Mouse (Mus musculus): Measurements from ENCODE around the gene Atf7ip.

Gene Atf7ip

DNA sequence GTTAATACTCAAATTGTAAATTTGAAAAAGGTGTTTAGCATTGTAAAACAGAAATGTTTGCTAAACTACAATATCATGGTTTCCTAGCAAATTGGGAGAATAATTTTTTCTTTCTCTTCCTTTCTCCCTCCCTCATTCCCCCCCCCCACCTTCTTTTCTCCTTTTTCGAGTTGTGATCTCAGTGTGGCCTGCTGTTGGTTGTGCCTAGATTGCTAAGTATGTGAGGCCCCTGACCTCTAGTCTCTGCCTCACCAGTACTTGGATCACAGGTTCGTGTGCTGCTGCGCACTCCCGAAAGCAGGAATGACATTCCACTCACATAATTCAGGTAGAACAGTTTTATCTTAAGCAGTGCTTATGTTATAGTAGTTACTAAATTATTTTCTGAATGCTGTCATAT lies 27.8 kb downstream of the Atf7ip start:
- TF ChIP-seq CTCF (conservative IDR thresholded peaks at IDR 0.05; ENCODE audit: low read length) (no peak), POU5F1 (IDR thresholded peaks at IDR 0.05; ENCODE audit: borderline replicate concordance, low read length) (no peak), NANOG (IDR thresholded peaks at IDR 0.05; ENCODE audit: borderline replicate concordance, low read length) (no peak)
- H3K9me3 ChIP-seq (ENCODE audit: low read length) = no peaks in the 10 kb centered on the region
- H3K4me3 ChIP-seq (replicated peaks; ENCODE audit: low read length) = peak overlapping the region; percentile 66
- H3K36me3 ChIP-seq (ENCODE audit: insufficient read depth, low read length) = peaks cover 26% of the 10 kb centered on the region
- no peaks in the 10 kb centered on the region for H3K27me3 ChIP-seq (ENCODE audit: insufficient read depth, low read length)
- H3K4me1 ChIP-seq (replicated peaks; ENCODE audit: low read depth, low read length) = peaks cover 46% of the 10 kb centered on the region

DNA sequence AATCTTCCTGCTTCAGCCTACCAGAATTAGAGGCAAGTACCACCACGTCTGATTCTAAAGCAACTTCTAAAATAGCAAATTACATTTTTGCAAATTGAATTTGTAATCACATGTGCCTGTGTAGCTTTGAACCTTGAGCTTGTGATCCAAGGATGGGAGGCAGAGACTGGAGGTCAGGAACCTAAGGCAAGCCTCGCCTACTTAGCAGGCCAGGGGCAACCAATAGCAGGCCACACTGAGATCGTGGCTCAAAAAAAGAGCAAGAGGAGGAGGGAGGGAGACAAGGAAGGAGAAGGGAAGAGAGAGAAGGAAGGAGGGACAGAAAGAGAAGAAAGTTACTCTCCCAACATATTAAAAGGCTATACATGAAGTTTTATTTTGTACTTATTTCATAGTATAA lies 28.5 kb downstream of the Atf7ip start:
- TF ChIP-seq POU5F1 (IDR thresholded peaks at IDR 0.05; ENCODE audit: borderline replicate concordance, low read length) (no peak), NANOG (IDR thresholded peaks at IDR 0.05; ENCODE audit: borderline replicate concordance, low read length) (no peak), CTCF (conservative IDR thresholded peaks at IDR 0.05; ENCODE audit: low read length) (no peak)
- Histone ChIP-seq H3K9me3 (ENCODE audit: low read length) (no peaks in the 10 kb centered on the region), H3K4me3 (replicated peaks; ENCODE audit: low read length) (peak overlapping the region; percentile 66), H3K36me3 (ENCODE audit: insufficient read depth, low read length) (peaks cover 32% of the 10 kb centered on the region), H3K4me1 (replicated peaks; ENCODE audit: low read depth, low read length) (peaks cover 44% of the 10 kb centered on the region), H3K27me3 (ENCODE audit: insufficient read depth, low read length) (no peaks in the 10 kb centered on the region)

DNA sequence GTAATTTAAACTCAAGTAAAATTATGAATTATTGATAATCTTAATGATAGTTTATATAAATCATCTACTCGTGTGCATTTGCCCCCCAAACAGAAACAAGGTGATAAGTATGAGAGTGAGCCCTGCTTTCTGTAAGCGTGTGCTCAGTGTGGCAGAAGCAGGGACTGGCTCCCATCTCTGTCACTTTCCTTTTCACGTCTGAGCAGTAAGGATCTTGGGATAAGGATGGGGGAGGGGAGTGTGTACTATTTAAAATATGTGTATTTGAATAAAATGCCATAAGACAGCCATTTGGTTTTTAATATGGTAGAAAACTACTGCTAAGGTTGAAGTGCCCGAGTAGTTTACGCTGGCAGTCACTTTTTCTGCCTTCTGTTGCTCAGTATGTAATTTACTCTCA lies 29.2 kb downstream of the Atf7ip start:
- H3K4me3 ChIP-seq (replicated peaks; ENCODE audit: low read length) = no peak overlapping the region
- no peak for TF ChIP-seq POU5F1 (IDR thresholded peaks at IDR 0.05; ENCODE audit: borderline replicate concordance, low read length)
- TF ChIP-seq CTCF (conservative IDR thresholded peaks at IDR 0.05; ENCODE audit: low read length) = no peak
- peaks cover 44% of the 10 kb centered on the region for H3K4me1 ChIP-seq (replicated peaks; ENCODE audit: low read depth, low read length)
- H3K27me3 ChIP-seq (ENCODE audit: insufficient read depth, low read length) = no peaks in the 10 kb centered on the region
- H3K9me3 ChIP-seq (ENCODE audit: low read length) = peaks cover 4% of the 10 kb centered on the region; the same call in 1 of the 2 replicates
- H3K36me3 ChIP-seq (ENCODE audit: insufficient read depth, low read length) = peaks cover 39% of the 10 kb centered on the region

DNA sequence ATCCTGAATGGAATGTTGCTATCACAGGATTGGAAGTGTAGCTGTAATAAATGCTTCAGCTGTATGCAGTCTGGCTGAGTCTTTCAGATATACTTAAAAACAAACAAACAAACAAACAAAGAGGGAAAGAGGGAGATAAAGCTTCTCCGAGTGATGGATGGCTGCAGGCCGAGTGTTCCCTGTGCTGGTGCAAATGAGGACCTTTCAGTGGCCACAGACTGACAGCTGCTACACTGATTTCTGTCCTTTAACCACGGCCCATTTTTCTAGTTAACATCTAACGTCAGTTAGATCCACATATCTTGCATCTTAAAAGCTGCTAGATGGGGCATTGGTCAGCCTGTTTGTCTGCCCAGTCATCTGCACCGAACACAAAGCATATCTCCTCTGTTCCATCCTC lies 30.2 kb downstream of the Atf7ip start:
- Histone ChIP-seq H3K27me3 (ENCODE audit: insufficient read depth, low read length) (no peaks in the 10 kb centered on the region), H3K4me1 (replicated peaks; ENCODE audit: low read depth, low read length) (peaks cover 43% of the 10 kb centered on the region), H3K36me3 (ENCODE audit: insufficient read depth, low read length) (peaks cover 48% of the 10 kb centered on the region), H3K9me3 (ENCODE audit: low read length) (peaks cover 4% of the 10 kb centered on the region; the same call in 1 of the 2 replicates), H3K4me3 (replicated peaks; ENCODE audit: low read length) (no peak overlapping the region)
- TF ChIP-seq NANOG (IDR thresholded peaks at IDR 0.05; ENCODE audit: borderline replicate concordance, low read length) (no peak), POU5F1 (IDR thresholded peaks at IDR 0.05; ENCODE audit: borderline replicate concordance, low read length) (no peak), CTCF (conservative IDR thresholded peaks at IDR 0.05; ENCODE audit: low read length) (no peak)

DNA sequence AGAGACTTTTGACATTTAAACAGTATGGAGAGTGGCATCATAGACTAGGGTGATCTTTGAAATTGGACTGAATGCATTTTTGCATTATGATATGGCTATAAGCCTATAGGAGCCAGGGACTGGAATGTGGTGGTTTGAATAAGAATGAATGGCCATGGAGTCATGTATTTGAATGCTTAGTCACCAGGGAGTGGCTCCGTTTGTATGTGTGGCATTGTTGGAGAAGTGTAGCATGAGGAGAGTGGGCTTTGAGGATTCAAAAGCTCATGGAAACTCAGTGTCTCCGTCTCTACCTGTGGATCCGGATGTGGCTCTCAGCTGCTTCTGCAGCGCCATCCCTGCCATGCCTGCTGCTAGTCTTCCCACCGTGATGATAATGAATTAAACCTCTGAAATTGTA lies 35.4 kb downstream of the Atf7ip start:
- Histone ChIP-seq H3K4me1 (replicated peaks; ENCODE audit: low read depth, low read length) (peaks cover 68% of the 10 kb centered on the region), H3K9me3 (ENCODE audit: low read length) (peaks cover 4% of the 10 kb centered on the region; the same call in 1 of the 2 replicates), H3K4me3 (replicated peaks; ENCODE audit: low read length) (no peak overlapping the region), H3K36me3 (ENCODE audit: insufficient read depth, low read length) (peaks cover 50% of the 10 kb centered on the region), H3K27me3 (ENCODE audit: insufficient read depth, low read length) (no peaks in the 10 kb centered on the region)
- no peak for TF ChIP-seq POU5F1 (IDR thresholded peaks at IDR 0.05; ENCODE audit: borderline replicate concordance, low read length)
- no peak for TF ChIP-seq CTCF (conservative IDR thresholded peaks at IDR 0.05; ENCODE audit: low read length)
- no peak for TF ChIP-seq NANOG (IDR thresholded peaks at IDR 0.05; ENCODE audit: borderline replicate concordance, low read length)

DNA sequence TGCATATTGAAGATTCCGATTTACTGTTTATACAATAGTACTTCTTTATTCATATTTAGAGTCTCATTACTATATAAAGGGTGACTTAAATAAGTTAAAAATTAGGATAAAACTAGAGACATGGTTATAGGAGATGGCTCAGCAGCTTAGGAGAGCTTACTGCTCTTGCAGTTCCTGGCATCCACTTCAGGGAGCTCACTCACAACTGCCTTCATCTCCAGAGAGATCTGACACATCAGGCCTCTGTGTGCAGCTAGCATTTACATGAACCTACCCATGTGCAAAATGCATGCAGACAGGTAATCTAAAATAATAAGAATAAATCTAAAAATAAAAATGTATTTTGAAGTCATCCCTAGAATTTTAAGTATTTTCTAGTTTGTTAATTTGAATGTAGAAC lies 36.1 kb downstream of the Atf7ip start:
- H3K27me3 ChIP-seq (ENCODE audit: insufficient read depth, low read length) = no peaks in the 10 kb centered on the region
- TF ChIP-seq POU5F1 (IDR thresholded peaks at IDR 0.05; ENCODE audit: borderline replicate concordance, low read length) = no peak
- TF ChIP-seq CTCF (conservative IDR thresholded peaks at IDR 0.05; ENCODE audit: low read length) = no peak
- TF ChIP-seq NANOG (IDR thresholded peaks at IDR 0.05; ENCODE audit: borderline replicate concordance, low read length) = no peak
- H3K4me1 ChIP-seq (replicated peaks; ENCODE audit: low read depth, low read length) = peaks cover 70% of the 10 kb centered on the region
- H3K4me3 ChIP-seq (replicated peaks; ENCODE audit: low read length) = no peak overlapping the region
- H3K36me3 ChIP-seq (ENCODE audit: insufficient read depth, low read length) = peaks cover 45% of the 10 kb centered on the region
- peaks cover 4% of the 10 kb centered on the region; the same call in 1 of the 2 replicates for H3K9me3 ChIP-seq (ENCODE audit: low read length)

DNA sequence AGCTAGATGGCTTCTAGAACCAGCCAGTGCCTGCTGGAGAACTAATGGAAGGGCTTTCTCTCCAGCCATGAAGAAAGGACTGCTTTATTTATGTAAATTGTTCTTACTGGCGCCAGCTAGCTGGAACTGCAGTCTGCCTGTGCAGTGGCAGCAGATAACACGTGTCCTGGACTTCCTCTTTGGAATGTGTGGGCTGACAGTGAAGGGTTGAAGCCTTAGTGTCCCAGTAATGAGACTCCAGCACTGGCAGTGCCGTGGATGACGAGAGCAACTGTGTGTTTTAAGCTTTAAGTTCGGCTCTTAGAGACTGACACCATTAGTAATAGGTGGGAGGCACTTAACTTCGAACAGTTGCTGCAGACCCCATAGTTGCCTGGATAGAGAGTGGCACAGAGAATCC lies 37.2 kb downstream of the Atf7ip start:
- TF ChIP-seq CTCF (conservative IDR thresholded peaks at IDR 0.05; ENCODE audit: low read length) = no peak
- TF ChIP-seq NANOG (IDR thresholded peaks at IDR 0.05; ENCODE audit: borderline replicate concordance, low read length) = no peak
- TF ChIP-seq POU5F1 (IDR thresholded peaks at IDR 0.05; ENCODE audit: borderline replicate concordance, low read length) = no peak
- peaks cover 36% of the 10 kb centered on the region for H3K36me3 ChIP-seq (ENCODE audit: insufficient read depth, low read length)
- H3K4me1 ChIP-seq (replicated peaks; ENCODE audit: low read depth, low read length) = peaks cover 72% of the 10 kb centered on the region
- H3K27me3 ChIP-seq (ENCODE audit: insufficient read depth, low read length) = no peaks in the 10 kb centered on the region
- peaks cover 4% of the 10 kb centered on the region; the same call in 1 of the 2 replicates for H3K9me3 ChIP-seq (ENCODE audit: low read length)
- H3K4me3 ChIP-seq (replicated peaks; ENCODE audit: low read length) = 0 out of 2 replicates have a peak overlapping the region, but pooled peaks have one; percentile 17

DNA sequence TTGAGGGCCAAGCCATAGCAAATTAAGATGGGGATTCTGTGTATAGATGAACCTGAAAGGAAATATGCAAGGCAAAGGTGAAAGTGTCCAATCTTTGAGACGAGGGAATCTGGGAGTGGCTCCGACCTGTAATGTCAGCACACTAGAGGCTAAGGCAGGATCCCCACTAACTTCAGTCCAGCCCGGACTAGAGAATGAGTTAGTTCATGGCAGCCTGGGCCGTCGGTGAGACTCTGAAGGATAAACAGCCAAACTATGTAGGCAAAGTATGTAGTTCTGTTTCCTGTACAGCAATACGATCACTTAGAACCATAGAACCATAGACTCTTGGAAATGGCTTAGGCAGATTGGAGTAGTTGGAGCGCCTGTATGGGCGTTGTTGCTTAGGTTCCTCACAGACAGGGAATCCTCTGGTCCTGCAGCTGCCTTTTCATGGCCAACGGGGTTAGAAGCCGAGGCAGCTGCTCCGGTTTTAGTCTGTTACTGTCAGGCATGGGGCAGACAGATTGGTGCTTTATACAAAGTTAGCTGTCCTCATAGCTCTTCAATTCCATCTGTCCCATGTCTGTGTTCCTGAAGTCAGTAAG lies 39.4 kb downstream of the Atf7ip start:
- H3K9me3 ChIP-seq (ENCODE audit: low read length) = no peaks in the 10 kb centered on the region

DNA sequence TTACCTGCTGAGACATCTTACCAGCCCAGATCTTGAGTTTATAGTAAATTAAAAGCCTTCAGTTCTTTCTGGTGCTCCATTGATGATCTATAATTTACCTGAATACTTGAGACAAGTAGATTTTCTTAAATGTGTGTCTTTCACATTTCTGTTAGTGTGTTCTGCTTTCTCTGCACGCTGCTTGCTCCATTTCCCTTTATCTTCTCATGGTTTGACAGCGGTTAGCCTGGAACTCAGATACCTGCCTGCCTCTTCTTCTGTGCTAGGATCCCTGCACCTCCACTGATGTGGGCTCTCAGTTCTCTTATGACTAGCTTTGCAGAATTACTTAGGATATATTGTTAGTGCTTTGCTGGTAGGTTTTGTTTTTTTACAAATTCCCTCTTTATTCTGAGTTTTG lies 40.3 kb downstream of the Atf7ip start:
- Histone ChIP-seq H3K9me3 (ENCODE audit: low read length) (no peaks in the 10 kb centered on the region), H3K4me1 (replicated peaks; ENCODE audit: low read depth, low read length) (peaks cover 86% of the 10 kb centered on the region), H3K36me3 (ENCODE audit: insufficient read depth, low read length) (peaks cover 6% of the 10 kb centered on the region), H3K27me3 (ENCODE audit: insufficient read depth, low read length) (no peaks in the 10 kb centered on the region), H3K4me3 (replicated peaks; ENCODE audit: low read length) (no peak overlapping the region)
- no peak for TF ChIP-seq NANOG (IDR thresholded peaks at IDR 0.05; ENCODE audit: borderline replicate concordance, low read length)
- TF ChIP-seq CTCF (conservative IDR thresholded peaks at IDR 0.05; ENCODE audit: low read length) = no peak
- no peak for TF ChIP-seq POU5F1 (IDR thresholded peaks at IDR 0.05; ENCODE audit: borderline replicate concordance, low read length)

More for the DNA sequence above, 39.4 kb downstream of the Atf7ip start:
- no peak for TF ChIP-seq POU5F1 (IDR thresholded peaks at IDR 0.05; ENCODE audit: borderline replicate concordance, low read length)
- no peak for TF ChIP-seq CTCF (conservative IDR thresholded peaks at IDR 0.05; ENCODE audit: low read length)
- no peak for TF ChIP-seq NANOG (IDR thresholded peaks at IDR 0.05; ENCODE audit: borderline replicate concordance, low read length)
- H3K4me3 ChIP-seq (replicated peaks; ENCODE audit: low read length) = peak overlapping the region; percentile 45
- H3K36me3 ChIP-seq (ENCODE audit: insufficient read depth, low read length) = peaks cover 15% of the 10 kb centered on the region
- H3K4me1 ChIP-seq (replicated peaks; ENCODE audit: low read depth, low read length) = peaks cover 85% of the 10 kb centered on the region
- no peaks in the 10 kb centered on the region for H3K27me3 ChIP-seq (ENCODE audit: insufficient read depth, low read length)
